Mouse (Mus musculus) liver, embryonic 14.5 days (tissue): ENCODE measurements around the gene Furin. TPM values are rescaled to one million over a fixed set of nuclear protein-coding genes. Genes with fewer than 3 reads are reported as not detected.
A peak's percentile ranks its signal among the peaks of the same experiment; 100 is the strongest.

ENCODE experiments used
- ATAC-seq: fragments of 200-750 bp; cut with Nextera tagmentation; 2 replicates; pipeline ENCODE4 v1.8.0; 2017; ENCODE audit warnings: moderate number of reproducible peaks, mild to moderate bottlenecking, moderate library complexity; ENCODE audit not compliant: insufficient read depth
- DNase-seq, 3 experiments: peaks; one replicate each; pipeline ENCODE4 v3.0.0-alpha.2; 2012 to 2013; ENCODE audit warnings: low read depth in 3 of 3, low spot score in 3 of 3
- H3K27ac ChIP-seq: fragments of 300-500 bp; sonication (generic); 2 replicates; pipeline ENCODE4 v1.5.1; 2014; ENCODE audit warnings: moderate library complexity, mild to moderate bottlenecking, control low read depth, inconsistent platforms
- H3K27me3 ChIP-seq: fragments of 300-500 bp; sonication (generic); 2 replicates; pipeline ENCODE4 v1.6.1; 2014; ENCODE audit warnings: mild to moderate bottlenecking, low read length, moderate library complexity; ENCODE audit not compliant: control insufficient read depth, insufficient read depth
- H3K36me3 ChIP-seq: fragments of 300-500 bp; sonication (generic); replicated peaks from 2 replicates; pipeline ENCODE4 v1.6.1; 2014; ENCODE audit warnings: low read depth; ENCODE audit not compliant: control insufficient read depth, insufficient read depth
- H3K4me1 ChIP-seq, 2 experiments: fragments of 200-500 bp in 1 of 2; fragments of 300-500 bp in 1 of 2; sonication (generic) in 1 of 2; replicated peaks; 2 replicates each; pipeline ENCODE4 v1.6.1; 2012 to 2014; ENCODE audit warnings: antibody characterized with exemption in 1 of 2, inconsistent platforms in 1 of 2, low read length in 1 of 2; ENCODE audit not compliant: control insufficient read depth in 2 of 2, insufficient read depth in 2 of 2
- H3K4me2 ChIP-seq: fragments of 300-500 bp; sonication (generic); 2 replicates; pipeline ENCODE4 v1.6.1; 2014; ENCODE audit warnings: low read depth, mild to moderate bottlenecking, control low read depth, moderate library complexity
- H3K4me3 ChIP-seq, 2 experiments: fragments of 200-500 bp in 1 of 2; fragments of 300-500 bp in 1 of 2; sonication (generic) in 1 of 2; 2 replicates each; pipeline ENCODE4 v1.5.1; 2012 to 2014; ENCODE audit warnings: low read depth in 2 of 2, low read length in 2 of 2, mild to moderate bottlenecking in 2 of 2, control low read depth in 1 of 2, inconsistent platforms in 1 of 2, moderate library complexity in 1 of 2; ENCODE audit not compliant: insufficient read depth in 1 of 2
- H3K9ac ChIP-seq: fragments of 300-500 bp; sonication (generic); replicated peaks from 2 replicates; pipeline ENCODE4 v1.6.1; 2014; ENCODE audit warnings: mild to moderate bottlenecking, control low read depth, moderate library complexity
- H3K9me3 ChIP-seq: fragments of 300-500 bp; sonication (generic); 2 replicates; pipeline ENCODE4 v1.6.1; 2016; ENCODE audit warnings: low read length, mixed read lengths; ENCODE audit not compliant: control insufficient read depth
- CTCF ChIP-seq: IDR thresholded peaks from 2 replicates; pipeline ENCODE4 v1.5.1; 2016; ENCODE audit warnings: antibody characterized with exemption, low read depth, control low read depth
- EP300 ChIP-seq: IDR thresholded peaks from 2 replicates; pipeline ENCODE4 v1.6.1; 2016; ENCODE audit warnings: antibody characterized with exemption, low read depth
- WGBS: fragments of 180-500 bp; shearing (Covaris S2); extraction: QIAGEN DNeasy Blood & Tissue Kit; methylation state at CpG from one replicate; pipeline ENCODE4 v1.1.7; 2014; ENCODE audit not compliant: insufficient replicate concordance; 5-methylcytosine and 5-hydroxymethylcytosine counted together
- polyA plus RNA-seq, 2 experiments: library from polyadenylated mRNA; depleted of rRNA in 1 of 2; stranded (reverse) in 1 of 2; unstranded in 1 of 2; fragments of >200 nt; fragmentation: Nextera tagmentation in 1 of 2; extraction: Ambion mirVana in 1 of 2; gene quantifications; 2 replicates each; pipeline versions ENCODE4 v1.2.1 to v1.2.3; 2012 to 2014

Furin gene
- polyA plus RNA-seq, 2 experiments: 3.8 to 6.0 TPM

DNA sequence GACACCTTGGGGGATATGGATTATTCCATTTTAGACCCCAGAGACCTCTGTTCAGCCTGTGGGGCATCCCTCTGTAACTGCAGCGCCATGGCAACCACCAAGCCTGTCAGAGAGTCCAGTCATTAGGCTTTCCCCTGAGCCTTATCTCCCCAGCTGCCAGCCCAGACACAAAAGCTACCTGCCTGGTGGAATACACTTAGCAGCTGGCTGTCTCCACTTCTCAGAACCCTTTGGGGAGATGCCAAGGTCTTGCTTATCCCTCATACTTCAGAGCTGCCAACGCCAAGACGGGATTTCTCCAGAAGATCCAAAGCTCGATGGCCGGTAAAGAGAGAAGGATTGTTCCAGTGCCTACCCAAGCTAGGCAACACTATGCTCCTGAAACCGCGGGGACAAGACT lies 63.4 kb downstream of the Furin start:
- ATAC-seq: no peak
- H3K4me3 ChIP-seq: no peak overlapping the region
- peaks cover 6 to 34% of the 10 kb centered on the region in 2 experiments; a peak in 3 of 4 replicates for H3K4me1 ChIP-seq
- no peak overlapping the region for H3K9ac ChIP-seq
- no peaks in the 10 kb centered on the region; the same call in 1 of the 2 replicates for H3K36me3 ChIP-seq
- TF ChIP-seq CTCF (no peak), EP300 (no peak)
- H3K4me2 ChIP-seq: no peak overlapping the region
- H3K27me3 ChIP-seq: no peaks in the 10 kb centered on the region
- no peak for DNase-seq
- no peak overlapping the region for H3K27ac ChIP-seq
- 65% methylated on average over 7 of the region's 7 CpGs for WGBS
- no peaks in the 10 kb centered on the region for H3K9me3 ChIP-seq

DNA sequence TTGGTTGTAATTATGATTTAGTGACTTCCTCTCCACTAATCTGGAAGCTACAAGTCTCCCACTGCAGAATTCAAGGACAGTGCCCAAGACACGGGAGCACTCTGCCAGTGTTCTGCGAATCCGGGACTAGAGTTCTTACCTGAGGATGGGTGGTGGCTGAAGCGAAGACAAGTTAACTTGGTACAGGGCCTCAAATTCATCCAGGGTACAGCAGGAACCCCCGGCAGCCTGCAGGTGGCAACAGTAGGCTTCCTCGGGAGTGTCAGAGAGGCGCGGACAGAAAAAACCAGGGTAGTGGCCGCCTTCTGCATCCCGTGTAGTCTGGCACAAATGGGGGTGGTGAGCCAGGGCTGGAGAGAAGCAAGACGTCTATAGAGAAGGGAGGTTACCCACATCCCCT lies 64.4 kb downstream of the Furin start, which contains the start of gene Unc45a:
Unc45a (minus strand) TSS at position 213 of the 400 bp plus-strand sequence.
- ATAC-seq: peak; percentile 36
- peak; percentile 63 to 74 (median 67) for DNase-seq
- Histone ChIP-seq H3K9ac (peak within 1 kb of the TSS; percentile 85), H3K4me2 (peak within 1 kb of the TSS; percentile 77), H3K27me3 (no peaks in the 10 kb centered on the region), H3K27ac (peak within 1 kb of the TSS; percentile 73), H3K36me3 (peaks cover 10% of the 10 kb centered on the region), H3K4me3 (peak within 1 kb of the TSS; percentile 64 to 86), H3K9me3 (no peaks in the 10 kb centered on the region), H3K4me1 (peaks cover 6 to 31% of the 10 kb centered on the region in 2 experiments; a peak in 3 of 4 replicates)
- no peak for TF ChIP-seq EP300
- TF ChIP-seq CTCF: peak; percentile 88
- 2% methylated on average over 11 of the region's 11 CpGs for WGBS

DNA sequence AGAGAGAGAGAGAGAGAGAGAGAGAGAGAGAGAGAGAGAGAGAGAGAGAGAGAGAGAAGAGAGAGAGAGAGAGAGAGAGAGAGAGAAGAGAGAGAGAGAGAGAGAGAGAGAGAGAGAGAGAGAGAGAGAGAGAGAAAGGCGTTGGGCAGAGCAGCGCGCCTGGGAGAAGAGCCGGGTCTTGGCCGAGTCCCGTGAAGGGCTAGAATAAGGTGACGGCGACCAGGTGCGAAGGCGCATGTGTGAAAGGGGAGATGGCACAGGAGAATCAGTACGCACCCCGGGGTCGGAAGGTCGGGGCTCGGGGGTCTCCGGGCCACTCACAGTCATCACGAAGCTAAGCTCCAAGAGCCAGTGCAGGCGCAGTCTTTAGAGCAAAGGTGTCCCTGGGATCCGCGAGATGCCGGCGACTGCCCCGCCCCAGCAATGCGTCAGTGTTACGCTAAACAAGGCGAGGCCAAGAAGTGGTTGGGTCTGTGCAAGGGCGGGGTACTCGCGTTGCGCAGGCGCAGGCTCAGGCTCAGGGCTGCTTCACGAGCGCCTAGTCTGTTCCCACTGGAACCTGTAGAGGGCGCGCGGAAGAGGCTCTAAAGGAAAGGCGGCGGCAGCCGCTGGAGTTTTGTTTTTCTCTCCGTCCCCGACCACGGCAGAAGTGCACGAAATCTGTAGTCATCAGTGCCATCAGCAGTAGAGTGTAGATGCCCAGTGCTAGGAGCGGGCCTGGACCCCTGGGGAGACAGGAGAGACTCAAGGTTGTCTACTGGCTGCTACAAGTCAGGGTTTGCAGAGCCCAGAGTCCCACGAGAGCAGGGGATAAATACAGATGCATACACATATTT lies 65.2 kb downstream of the Furin start:
- H3K9ac ChIP-seq: peak overlapping the region; percentile 85
- peak; percentile 96 to 98 (median 96) for DNase-seq
- peak overlapping the region; percentile 73 for H3K27ac ChIP-seq
- H3K4me1 ChIP-seq: peaks cover 6 to 31% of the 10 kb centered on the region in 2 experiments; a peak in 3 of 4 replicates
- no peak for TF ChIP-seq EP300
- peak; percentile 95 for TF ChIP-seq CTCF
- no peaks in the 10 kb centered on the region for H3K27me3 ChIP-seq
- no peaks in the 10 kb centered on the region for H3K9me3 ChIP-seq
- under 1% methylated on average over 45 of the region's 45 CpGs for WGBS
- H3K36me3 ChIP-seq: peaks cover 11% of the 10 kb centered on the region
- peak overlapping the region; percentile 64 to 86 for H3K4me3 ChIP-seq
- H3K4me2 ChIP-seq: peak overlapping the region; percentile 77
- peak; percentile 98 for ATAC-seq

DNA sequence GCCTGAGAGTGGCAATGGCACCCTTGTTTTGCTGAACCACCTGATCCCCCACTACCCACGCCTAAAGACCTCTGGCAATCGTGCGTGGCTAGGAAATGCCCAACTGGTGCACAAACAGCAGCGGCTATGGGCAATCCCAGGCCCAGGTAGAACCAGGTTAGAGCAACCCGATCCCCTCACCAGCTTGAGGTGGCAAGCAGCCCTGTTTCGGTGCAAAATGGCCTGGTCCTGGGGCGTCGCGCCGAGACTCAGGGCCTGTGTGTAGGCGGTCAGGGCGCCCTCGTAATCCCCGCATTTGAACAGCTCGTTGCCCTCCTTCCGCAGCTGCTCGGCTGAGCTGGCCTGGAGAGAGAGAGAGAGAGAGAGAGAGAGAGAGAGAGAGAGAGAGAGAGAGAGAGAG lies 65.9 kb downstream of the Furin start:
- WGBS: 11% methylated on average over 17 of the region's 17 CpGs
- Histone ChIP-seq H3K27me3 (no peaks in the 10 kb centered on the region), H3K4me2 (peak overlapping the region; percentile 77), H3K36me3 (peaks cover 11% of the 10 kb centered on the region), H3K4me3 (peak overlapping the region; percentile 60 to 64), H3K9me3 (no peaks in the 10 kb centered on the region), H3K4me1 (peaks cover 6 to 31% of the 10 kb centered on the region in 2 experiments; a peak in 3 of 4 replicates), H3K9ac (peak overlapping the region; percentile 73), H3K27ac (no peak overlapping the region)
- ATAC-seq: no peak
- TF ChIP-seq CTCF (no peak), EP300 (no peak)
- DNase-seq: no peak

Other genes starting within 250 kb of the Furin start
- 6.1 and 6.4 TPM in 2 replicates for gene Sema4b, start 218.6 kb downstream of the Furin start, polyA plus RNA-seq (2012; rRNA removed)
- gene Sema4b, start 218.6 kb downstream of the Furin start, polyA plus RNA-seq (2014; fragmentation: Nextera tagmentation; extraction: Ambion mirVana): 8.5 and 9.9 TPM in 2 replicates
- 43.1 and 45.9 TPM in 2 replicates for gene Cib1, start 172.6 kb downstream of the Furin start, polyA plus RNA-seq (2012; rRNA removed)
- 90.6 and 94.2 TPM in 2 replicates for gene Cib1, start 172.6 kb downstream of the Furin start, polyA plus RNA-seq (2014; fragmentation: Nextera tagmentation; extraction: Ambion mirVana)
- 1.3 TPM in 2 replicates for gene Gdpgp1, start 172.6 kb downstream of the Furin start, polyA plus RNA-seq (2012; rRNA removed)
- 1.1 and 1.2 TPM in 2 replicates for gene Gdpgp1, start 172.6 kb downstream of the Furin start, polyA plus RNA-seq (2014; fragmentation: Nextera tagmentation; extraction: Ambion mirVana)
- gene Ttll13, start 159.1 kb downstream of the Furin start, polyA plus RNA-seq (2012; rRNA removed): 0.11 and 0.23 TPM in 2 replicates
- 0.18 and 0.20 TPM in 2 replicates for gene Ttll13, start 159.1 kb downstream of the Furin start, polyA plus RNA-seq (2014; fragmentation: Nextera tagmentation; extraction: Ambion mirVana)
- 14.2 and 21.4 TPM in 2 replicates for gene Ngrn, start 144.2 kb downstream of the Furin start, polyA plus RNA-seq (2012; rRNA removed)
- gene Ngrn, start 144.2 kb downstream of the Furin start, polyA plus RNA-seq (2014; fragmentation: Nextera tagmentation; extraction: Ambion mirVana): 26.7 and 28.3 TPM in 2 replicates
- gene Vps33b, start 135.8 kb downstream of the Furin start, polyA plus RNA-seq (2012; rRNA removed): 5.3 and 6.7 TPM in 2 replicates
- 3.6 and 4.2 TPM in 2 replicates for gene Vps33b, start 135.8 kb downstream of the Furin start, polyA plus RNA-seq (2014; fragmentation: Nextera tagmentation; extraction: Ambion mirVana)
- 61.6 and 76.5 TPM in 2 replicates for gene Prc1, start 111.0 kb downstream of the Furin start, polyA plus RNA-seq (2012; rRNA removed)
- 131 TPM in 2 replicates for gene Prc1, start 111.0 kb downstream of the Furin start, polyA plus RNA-seq (2014; fragmentation: Nextera tagmentation; extraction: Ambion mirVana)
- 4.4 and 6.6 TPM in 2 replicates for gene Rccd1, start 81.0 kb downstream of the Furin start, polyA plus RNA-seq (2012; rRNA removed)
- gene Rccd1, start 81.0 kb downstream of the Furin start, polyA plus RNA-seq (2014; fragmentation: Nextera tagmentation; extraction: Ambion mirVana): 1.6 and 2.8 TPM in 2 replicates
- 3.8 and 7.1 TPM in 2 replicates for gene Unc45a, start 64.4 kb downstream of the Furin start, polyA plus RNA-seq (2012; rRNA removed)
- 5.6 and 7.3 TPM in 2 replicates for gene Unc45a, start 64.4 kb downstream of the Furin start, polyA plus RNA-seq (2014; fragmentation: Nextera tagmentation; extraction: Ambion mirVana)
- gene Hddc3, start 62.3 kb downstream of the Furin start, polyA plus RNA-seq (2012; rRNA removed): 5.0 and 5.3 TPM in 2 replicates
- gene Hddc3, start 62.3 kb downstream of the Furin start, polyA plus RNA-seq (2014; fragmentation: Nextera tagmentation; extraction: Ambion mirVana): 2.8 and 4.6 TPM in 2 replicates
- 4.9 TPM in 2 replicates for gene Man2a2, start 34.1 kb downstream of the Furin start, polyA plus RNA-seq (2012; rRNA removed)
- gene Man2a2, start 34.1 kb downstream of the Furin start, polyA plus RNA-seq (2014; fragmentation: Nextera tagmentation; extraction: Ambion mirVana): 1.5 and 1.7 TPM in 2 replicates
- gene Fes, start 17.5 kb downstream of the Furin start, polyA plus RNA-seq (2012; rRNA removed): 9.8 and 11.9 TPM in 2 replicates
- gene Fes, start 17.5 kb downstream of the Furin start, polyA plus RNA-seq (2014; fragmentation: Nextera tagmentation; extraction: Ambion mirVana): 9.0 and 10.1 TPM in 2 replicates
- 12.1 and 19.8 TPM in 2 replicates for gene Blm, start 129.7 kb upstream of the Furin start, polyA plus RNA-seq (2012; rRNA removed)
- gene Blm, start 129.7 kb upstream of the Furin start, polyA plus RNA-seq (2014; fragmentation: Nextera tagmentation; extraction: Ambion mirVana): 24.8 and 28.1 TPM in 2 replicates